Mouse (Mus musculus): ENCODE measurements around the gene Gm49373. TPM values are rescaled to one million over a fixed set of nuclear protein-coding genes. Genes with fewer than 3 reads are reported as not detected.

The Gm49373 gene
- polyA plus RNA-seq, 1 experiment = 0.27 TPM

DNA sequence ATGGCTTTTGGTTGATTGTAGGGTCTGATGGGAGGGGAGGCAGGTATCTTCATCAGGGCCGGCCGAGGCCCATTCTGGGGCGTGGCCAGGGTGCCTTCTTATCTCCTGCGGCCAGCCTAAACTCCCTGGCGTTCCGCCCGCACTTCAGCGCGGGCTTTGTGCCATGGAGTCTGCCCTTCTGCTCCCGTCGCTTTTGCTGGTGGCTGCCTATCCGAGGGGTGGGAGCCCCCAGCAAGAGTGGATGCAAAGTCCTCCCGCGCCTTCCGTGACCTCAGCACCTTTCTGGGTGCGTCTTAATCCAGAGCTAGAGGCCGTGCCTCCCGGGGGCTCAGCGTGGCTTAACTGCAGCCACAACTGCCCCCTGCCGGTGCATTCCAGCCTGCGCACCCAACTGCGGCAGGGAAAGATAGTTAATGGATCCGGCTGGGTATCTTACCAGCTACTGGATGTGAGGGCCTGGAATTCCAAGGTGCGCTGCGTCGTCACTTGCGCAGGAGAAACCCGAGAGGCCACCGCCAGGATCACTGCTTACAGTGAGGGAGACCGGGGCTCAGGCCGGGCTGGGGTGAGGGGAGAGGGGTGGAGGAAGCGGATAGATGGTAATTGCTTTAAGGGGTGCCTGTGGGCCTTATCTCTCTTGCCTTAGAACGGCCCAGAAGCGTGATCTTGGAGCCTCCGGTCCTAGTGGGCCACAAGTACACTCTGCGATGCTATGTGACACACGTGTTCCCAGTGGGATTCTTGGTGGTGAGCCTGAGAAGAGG, 43.4 kb downstream of the Gm49373 start, which contains the start of gene Icam4:
Gene Icam4 (plus strand): TSS at position 83 of the 764 bp plus-strand sequence.
- WGBS = 5% methylated on average over 37 of the region's 37 CpGs
- H3K27ac ChIP-seq (ENCODE audit: insufficient read depth, low read depth, low read length) = no peak within 1 kb of the TSS

DNA sequence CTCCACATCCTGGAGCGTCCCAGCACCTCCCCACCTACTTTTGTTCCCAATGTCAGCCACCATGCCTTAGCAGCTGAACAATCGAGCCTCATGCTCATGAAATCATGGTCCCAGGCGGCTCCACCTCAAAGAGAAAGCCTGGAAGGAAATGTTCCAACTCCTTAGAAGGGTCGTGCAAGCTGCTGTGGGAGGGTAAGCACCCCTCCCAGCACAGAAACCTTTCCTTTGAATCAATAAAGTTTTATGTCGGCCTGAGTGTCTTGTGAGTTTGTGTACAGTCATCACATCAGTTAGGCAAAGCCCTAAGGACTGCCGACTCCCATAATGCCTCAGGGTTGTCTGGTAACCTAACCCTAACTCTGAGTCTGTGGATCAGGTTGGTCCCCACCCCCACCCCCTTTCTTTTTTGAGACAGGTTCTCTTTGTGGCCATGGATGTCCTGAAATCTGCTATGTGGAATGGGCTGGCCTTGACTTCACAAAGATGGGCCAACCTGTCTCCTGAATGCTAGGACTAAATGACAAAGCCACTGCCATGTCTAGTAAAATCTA, 44.3 kb downstream of the Gm49373 start:
- H3K27ac ChIP-seq (ENCODE audit: insufficient read depth, low read depth, low read length) = no peak overlapping the region
- no peaks in the 10 kb centered on the region for H3K27me3 ChIP-seq (replicated peaks; ENCODE audit: control insufficient read depth, insufficient read depth, low read length)
- DNase-seq = no peak
- H3K36me3 ChIP-seq (ENCODE audit: control insufficient read depth, insufficient read depth, low read length) = no peaks in the 10 kb centered on the region
- no peak overlapping the region for H3K4me3 ChIP-seq (ENCODE audit: insufficient read depth, low read depth, low read length)
- TF ChIP-seq POLR2A (IDR thresholded peaks at IDR 0.05; ENCODE audit: low read depth, low read length) = no peak
- no peak for TF ChIP-seq CTCF (conservative IDR thresholded peaks at IDR 0.05; ENCODE audit: insufficient read depth, insufficient read length, low read depth, low read length)
- H3K4me1 ChIP-seq (ENCODE audit: control insufficient read depth, insufficient read depth, low read length) = peaks cover 4% of the 10 kb centered on the region; the same call in 1 of the 2 replicates
- 77% methylated on average over 6 of the region's 6 CpGs for WGBS

More for the DNA sequence above, 43.4 kb downstream of the Gm49373 start, which contains the start of gene Icam4:
- Histone ChIP-seq H3K36me3 (ENCODE audit: control insufficient read depth, insufficient read depth, low read length) (no peaks in the 10 kb centered on the region), H3K4me1 (ENCODE audit: control insufficient read depth, insufficient read depth, low read length) (peaks cover 4% of the 10 kb centered on the region; the same call in 1 of the 2 replicates), H3K27me3 (replicated peaks; ENCODE audit: control insufficient read depth, insufficient read depth, low read length) (no peaks in the 10 kb centered on the region), H3K4me3 (ENCODE audit: insufficient read depth, low read depth, low read length) (peak within 1 kb of the TSS; percentile 36; the same call in 1 of the 2 replicates)
- TF ChIP-seq CTCF (conservative IDR thresholded peaks at IDR 0.05; ENCODE audit: insufficient read depth, insufficient read length, low read depth, low read length) = peak; percentile 82
- TF ChIP-seq POLR2A (IDR thresholded peaks at IDR 0.05; ENCODE audit: low read depth, low read length) = no peak
- DNase-seq = peak; percentile 86

DNA sequence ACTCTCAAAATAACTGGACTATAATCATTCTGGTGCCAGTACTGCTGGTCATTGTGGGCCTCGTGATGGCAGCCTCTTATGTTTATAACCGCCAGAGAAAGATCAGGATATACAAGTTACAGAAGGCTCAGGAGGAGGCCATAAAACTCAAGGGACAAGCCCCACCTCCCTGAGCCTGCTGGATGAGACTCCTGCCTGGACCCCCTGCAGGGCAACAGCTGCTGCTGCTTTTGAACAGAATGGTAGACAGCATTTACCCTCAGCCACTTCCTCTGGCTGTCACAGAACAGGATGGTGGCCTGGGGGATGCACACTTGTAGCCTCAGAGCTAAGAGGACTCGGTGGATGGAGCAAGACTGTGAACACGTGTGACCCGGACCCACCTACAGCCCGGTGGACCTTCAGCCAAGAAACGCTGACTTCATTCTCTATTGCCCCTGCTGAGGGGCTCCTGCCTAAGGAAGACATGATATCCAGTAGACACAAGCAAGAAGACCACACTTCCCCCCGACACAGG, 45.1 kb downstream of the Gm49373 start:
- no peaks in the 10 kb centered on the region for H3K27me3 ChIP-seq (replicated peaks; ENCODE audit: control insufficient read depth, insufficient read depth, low read length)
- DNase-seq = no peak
- TF ChIP-seq CTCF (conservative IDR thresholded peaks at IDR 0.05; ENCODE audit: insufficient read depth, insufficient read length, low read depth, low read length) (no peak), POLR2A (IDR thresholded peaks at IDR 0.05; ENCODE audit: low read depth, low read length) (no peak)
- peaks cover 4% of the 10 kb centered on the region; the same call in 1 of the 2 replicates for H3K4me1 ChIP-seq (ENCODE audit: control insufficient read depth, insufficient read depth, low read length)
- no peak overlapping the region for H3K4me3 ChIP-seq (ENCODE audit: insufficient read depth, low read depth, low read length)
- no peaks in the 10 kb centered on the region for H3K36me3 ChIP-seq (ENCODE audit: control insufficient read depth, insufficient read depth, low read length)
- H3K27ac ChIP-seq (ENCODE audit: insufficient read depth, low read depth, low read length) = no peak overlapping the region
- WGBS = 75% methylated on average over 8 of the region's 8 CpGs

DNA sequence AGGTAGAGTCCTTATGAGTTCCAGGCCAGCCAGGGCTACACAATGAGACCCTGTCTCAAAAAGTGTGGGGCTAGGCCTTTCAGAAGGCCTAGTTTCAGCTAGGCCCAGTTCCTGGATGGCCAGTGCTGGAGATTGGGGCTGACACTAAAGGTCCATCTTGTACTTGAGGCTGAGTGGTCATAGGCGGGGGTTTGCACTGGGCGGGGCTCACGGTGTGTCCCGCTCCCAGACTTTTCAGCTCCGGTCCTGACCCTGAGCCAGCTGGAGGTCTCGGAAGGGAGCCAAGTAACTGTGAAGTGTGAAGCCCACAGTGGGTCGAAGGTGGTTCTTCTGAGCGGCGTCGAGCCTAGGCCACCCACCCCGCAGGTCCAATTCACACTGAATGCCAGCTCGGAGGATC, 46.0 kb downstream of the Gm49373 start:
- no peaks in the 10 kb centered on the region for H3K36me3 ChIP-seq (ENCODE audit: control insufficient read depth, insufficient read depth, low read length)
- H3K27ac ChIP-seq (ENCODE audit: insufficient read depth, low read depth, low read length) = no peak overlapping the region
- H3K27me3 ChIP-seq (replicated peaks; ENCODE audit: control insufficient read depth, insufficient read depth, low read length) = no peaks in the 10 kb centered on the region
- peaks cover 4% of the 10 kb centered on the region; the same call in 1 of the 2 replicates for H3K4me1 ChIP-seq (ENCODE audit: control insufficient read depth, insufficient read depth, low read length)
- WGBS = 88% methylated on average over 12 of the region's 12 CpGs
- TF ChIP-seq CTCF (conservative IDR thresholded peaks at IDR 0.05; ENCODE audit: insufficient read depth, insufficient read length, low read depth, low read length) (no peak), POLR2A (IDR thresholded peaks at IDR 0.05; ENCODE audit: low read depth, low read length) (no peak)
- no peak for DNase-seq
- no peak overlapping the region for H3K4me3 ChIP-seq (ENCODE audit: insufficient read depth, low read depth, low read length)

DNA sequence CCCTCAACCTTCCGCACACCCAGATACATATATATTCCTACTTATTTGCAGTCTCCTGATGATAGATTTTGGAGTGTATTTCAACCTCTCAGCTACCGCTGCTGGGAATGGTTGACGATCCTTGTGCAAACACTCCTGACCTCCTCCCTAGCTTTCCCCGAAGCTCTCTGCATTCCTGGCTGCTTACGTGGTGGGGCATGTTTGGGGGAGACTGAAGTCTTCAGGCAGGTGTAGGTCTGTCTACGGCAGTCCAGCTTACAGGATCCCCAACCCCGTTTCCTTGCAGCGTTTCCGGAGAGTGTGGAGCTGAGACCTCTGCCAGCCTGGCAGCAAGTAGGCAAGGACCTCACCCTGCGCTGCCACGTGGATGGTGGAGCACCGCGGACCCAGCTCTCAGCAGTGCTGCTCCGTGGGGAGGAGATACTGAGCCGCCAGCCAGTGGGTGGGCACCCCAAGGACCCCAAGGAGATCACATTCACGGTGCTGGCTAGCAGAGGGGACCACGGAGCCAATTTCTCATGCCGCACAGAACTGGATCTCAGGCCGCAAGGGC, 47.6 kb downstream of the Gm49373 start:
- Histone ChIP-seq H3K27ac (ENCODE audit: insufficient read depth, low read depth, low read length) (no peak overlapping the region), H3K36me3 (ENCODE audit: control insufficient read depth, insufficient read depth, low read length) (no peaks in the 10 kb centered on the region), H3K4me3 (ENCODE audit: insufficient read depth, low read depth, low read length) (no peak overlapping the region), H3K4me1 (ENCODE audit: control insufficient read depth, insufficient read depth, low read length) (peaks cover 4% of the 10 kb centered on the region; the same call in 1 of the 2 replicates), H3K27me3 (replicated peaks; ENCODE audit: control insufficient read depth, insufficient read depth, low read length) (no peaks in the 10 kb centered on the region)
- WGBS = 81% methylated on average over 19 of the region's 19 CpGs
- DNase-seq = no peak
- TF ChIP-seq CTCF (conservative IDR thresholded peaks at IDR 0.05; ENCODE audit: insufficient read depth, insufficient read length, low read depth, low read length) = no peak
- no peak for TF ChIP-seq POLR2A (IDR thresholded peaks at IDR 0.05; ENCODE audit: low read depth, low read length)

DNA sequence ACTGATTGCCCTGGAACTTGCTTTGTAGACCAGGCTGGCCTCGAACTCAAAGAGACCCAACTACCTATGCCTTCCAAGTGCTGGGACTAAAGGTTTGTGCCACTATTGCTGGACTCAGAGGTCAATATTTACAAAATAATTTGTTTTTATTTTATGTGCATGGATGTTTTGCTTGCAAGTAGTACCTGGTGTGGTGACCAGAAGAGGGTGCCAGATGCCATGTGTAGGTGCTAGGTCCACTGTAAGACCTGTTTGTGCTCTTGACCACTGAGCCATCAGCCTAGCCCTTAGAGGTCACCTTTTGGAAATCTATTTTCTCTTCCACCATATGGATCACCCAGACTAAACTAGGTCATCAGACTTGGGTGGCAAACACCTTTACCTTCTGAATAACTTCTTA, 50.2 kb downstream of the Gm49373 start:
- Histone ChIP-seq H3K4me1 (ENCODE audit: control insufficient read depth, insufficient read depth, low read length) (no peaks in the 10 kb centered on the region), H3K27me3 (replicated peaks; ENCODE audit: control insufficient read depth, insufficient read depth, low read length) (no peaks in the 10 kb centered on the region), H3K4me3 (ENCODE audit: insufficient read depth, low read depth, low read length) (no peak overlapping the region), H3K36me3 (ENCODE audit: control insufficient read depth, insufficient read depth, low read length) (no peaks in the 10 kb centered on the region), H3K27ac (ENCODE audit: insufficient read depth, low read depth, low read length) (no peak overlapping the region)
- WGBS = 86% methylated on average over 1 of the region's 1 CpGs
- TF ChIP-seq POLR2A (IDR thresholded peaks at IDR 0.05; ENCODE audit: low read depth, low read length) = no peak
- peak; percentile 39; the same call in 1 of the 2 replicates for TF ChIP-seq CTCF (conservative IDR thresholded peaks at IDR 0.05; ENCODE audit: insufficient read depth, insufficient read length, low read depth, low read length)
- DNase-seq = no peak

DNA sequence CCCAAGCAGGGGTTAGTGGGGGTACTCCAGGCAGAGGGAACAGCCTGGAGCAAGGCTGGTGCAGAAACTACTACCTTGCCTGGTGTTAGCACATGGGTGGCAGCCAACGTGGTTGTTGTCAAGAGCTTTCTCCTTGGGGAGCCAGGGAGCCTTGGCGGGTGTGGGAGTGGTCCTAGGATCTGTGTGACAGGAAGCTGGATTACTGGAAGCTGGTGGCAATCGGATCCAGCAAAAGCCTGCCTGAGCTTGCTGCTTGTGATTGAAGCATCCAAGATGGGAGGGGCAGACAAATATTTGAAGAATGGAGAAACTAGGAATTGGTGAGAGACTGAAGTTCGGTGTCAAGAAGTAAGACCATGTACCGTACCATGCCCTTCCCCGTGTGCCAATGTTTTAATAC, 50.6 kb downstream of the Gm49373 start:
- Histone ChIP-seq H3K27me3 (replicated peaks; ENCODE audit: control insufficient read depth, insufficient read depth, low read length) (no peaks in the 10 kb centered on the region), H3K36me3 (ENCODE audit: control insufficient read depth, insufficient read depth, low read length) (no peaks in the 10 kb centered on the region), H3K4me3 (ENCODE audit: insufficient read depth, low read depth, low read length) (no peak overlapping the region), H3K27ac (ENCODE audit: insufficient read depth, low read depth, low read length) (no peak overlapping the region), H3K4me1 (ENCODE audit: control insufficient read depth, insufficient read depth, low read length) (no peaks in the 10 kb centered on the region)
- no peak for TF ChIP-seq CTCF (conservative IDR thresholded peaks at IDR 0.05; ENCODE audit: insufficient read depth, insufficient read length, low read depth, low read length)
- no peak for TF ChIP-seq POLR2A (IDR thresholded peaks at IDR 0.05; ENCODE audit: low read depth, low read length)
- DNase-seq = no peak
- 65% methylated on average over 6 of the region's 6 CpGs for WGBS
